Mouse (Mus musculus): ENCODE measurements around the gene Kcnk4. TPM values are rescaled to one million over a fixed set of nuclear protein-coding genes. Genes with fewer than 3 reads are reported as not detected.

Kcnk4 gene
- total and polyA plus RNA-seq, 3 experiments, result 0.15 to 1.8 TPM; not detected in 1

DNA sequence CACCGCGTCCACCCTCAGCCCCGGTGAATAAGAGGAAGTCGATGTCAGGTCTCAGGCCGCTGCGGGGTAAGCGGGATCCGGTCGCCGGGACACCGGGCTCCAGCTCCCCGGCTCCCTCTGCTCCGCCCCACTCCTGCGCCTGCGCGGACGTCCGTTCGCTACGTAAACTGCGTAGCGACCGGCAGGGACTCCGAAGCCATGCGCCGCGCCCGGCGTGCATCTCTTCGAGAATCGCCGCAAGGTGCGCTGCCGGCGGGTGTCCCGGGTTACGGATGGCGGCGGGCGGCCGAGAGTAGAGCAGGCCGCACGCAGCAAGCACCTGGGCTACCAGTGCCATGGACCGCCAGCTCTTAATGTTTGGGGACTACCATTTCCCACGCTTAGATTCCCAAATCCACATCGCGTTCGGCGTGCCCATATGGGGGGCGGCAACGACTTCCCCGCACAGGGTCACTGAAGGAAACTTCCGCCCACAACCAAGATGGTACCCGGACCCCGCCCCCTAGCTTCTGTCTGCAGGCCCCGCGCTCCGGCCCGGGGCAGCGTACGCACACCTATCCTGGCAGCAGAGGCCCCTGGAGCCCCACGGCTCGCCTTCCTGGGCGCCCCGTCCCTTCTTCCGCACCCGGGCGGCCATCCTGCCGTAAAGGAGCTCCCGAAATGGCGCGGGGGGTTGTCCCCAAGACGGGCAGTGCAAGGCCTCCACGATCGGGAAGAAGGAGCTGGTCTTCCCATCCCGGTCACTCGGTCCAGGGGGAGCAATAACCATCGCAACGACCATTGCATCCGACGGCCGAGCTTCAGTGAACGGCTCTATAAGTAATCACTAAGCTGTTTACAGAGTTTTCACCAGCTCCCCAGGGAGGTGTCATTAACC, 7.3 kb upstream of the Kcnk4 start, which contains the start of gene Bad:
Gene Bad, plus strand, starts transcription at position 490 of the 877 bp plus-strand sequence.
- Histone ChIP-seq H3K27me3 (ENCODE audit: control insufficient read depth in 1 of 2, insufficient read depth in 2 of 2, low read length in 2 of 2) (no peaks in the 10 kb centered on the region), H3K27ac (ENCODE audit: control insufficient read depth, low read depth, low read length) (peak within 1 kb of the TSS; percentile 75), H3K4me3 (ENCODE audit: control insufficient read depth in 1 of 2, insufficient read depth in 1 of 2, low read depth in 2 of 2, low read length in 2 of 2) (peak within 1 kb of the TSS; percentile 72 to 78), H3K36me3 (ENCODE audit: control insufficient read depth in 1 of 2, insufficient read depth in 2 of 2, low read length in 2 of 2) (peaks cover 0 to 2% of the 10 kb centered on the region in 2 experiments; a peak in 1 of 4 replicates), H3K4me1 (ENCODE audit: control insufficient read depth in 1 of 2, insufficient read depth in 2 of 2, low read length in 2 of 2) (peaks cover 0 to 10% of the 10 kb centered on the region in 2 experiments; a peak in 2 of 4 replicates), H3K9ac (ENCODE audit: control insufficient read depth, low read depth, low read length, poor library complexity, severe bottlenecking) (peak within 1 kb of the TSS; percentile 92), H3K79me2 (ENCODE audit: control insufficient read depth, insufficient read depth, low read length, poor library complexity) (peaks cover 8% of the 10 kb centered on the region; the same call in 1 of the 2 replicates), H3K9me3 (replicated peaks; ENCODE audit: insufficient read depth, low read length) (no peaks in the 10 kb centered on the region)
- TF ChIP-seq ZMIZ1 (IDR thresholded peaks at IDR 0.05; ENCODE audit: low read depth, low read length) (peak; percentile 20; the same call in 1 of the 2 replicates), ELF1 (IDR thresholded peaks at IDR 0.05; ENCODE audit: low read depth, low read length) (peak; percentile 95), JUND (IDR thresholded peaks at IDR 0.05; ENCODE audit: low read depth, low read length) (no peak), CTCF (IDR thresholded peaks at IDR 0.05 in 2 of 3, conservative IDR thresholded peaks at IDR 0.05 in 1 of 3; ENCODE audit: control insufficient read depth in 1 of 3, insufficient read depth in 1 of 3, low read depth in 2 of 3, low read length in 3 of 3, poor library complexity in 1 of 3, severe bottlenecking in 1 of 3) (no peak), HCFC1 (IDR thresholded peaks at IDR 0.05; ENCODE audit: low read depth, low read length) (peak; percentile 87), NRF1 (IDR thresholded peaks at IDR 0.05; ENCODE audit: insufficient read depth, low read depth, low read length, poor library complexity, severe bottlenecking) (peak; percentile 81), MAZ (IDR thresholded peaks at IDR 0.05; ENCODE audit: low read depth, low read length) (0 out of 2 replicates have a peak, but pooled peaks have one; percentile 47), ZC3H11A (IDR thresholded peaks at IDR 0.05; ENCODE audit: low read depth, low read length) (no peak), SIN3A (IDR thresholded peaks at IDR 0.05; ENCODE audit: low read length) (peak; percentile 83), POLR2A (IDR thresholded peaks at IDR 0.05; ENCODE audit: control insufficient read depth in 1 of 2, insufficient read depth in 1 of 2, low read depth in 1 of 2, low read length in 2 of 2, poor library complexity in 1 of 2) (peak; percentile 47 to 64; a peak in 2 of 4 replicates), MXI1 (IDR thresholded peaks at IDR 0.05; ENCODE audit: low read depth, low read length) (peak; percentile 89), USF1 (IDR thresholded peaks at IDR 0.05; ENCODE audit: low read depth, low read length) (no peak), USF2 (IDR thresholded peaks at IDR 0.05; ENCODE audit: borderline replicate concordance in 1 of 2, insufficient read depth in 1 of 2, low read depth in 1 of 2, low read length in 2 of 2) (no peak), CHD2 (IDR thresholded peaks at IDR 0.05; ENCODE audit: low read length) (no peak)
- peak; percentile 93 for DNase-seq (ENCODE audit: low read depth, low spot score)

DNA sequence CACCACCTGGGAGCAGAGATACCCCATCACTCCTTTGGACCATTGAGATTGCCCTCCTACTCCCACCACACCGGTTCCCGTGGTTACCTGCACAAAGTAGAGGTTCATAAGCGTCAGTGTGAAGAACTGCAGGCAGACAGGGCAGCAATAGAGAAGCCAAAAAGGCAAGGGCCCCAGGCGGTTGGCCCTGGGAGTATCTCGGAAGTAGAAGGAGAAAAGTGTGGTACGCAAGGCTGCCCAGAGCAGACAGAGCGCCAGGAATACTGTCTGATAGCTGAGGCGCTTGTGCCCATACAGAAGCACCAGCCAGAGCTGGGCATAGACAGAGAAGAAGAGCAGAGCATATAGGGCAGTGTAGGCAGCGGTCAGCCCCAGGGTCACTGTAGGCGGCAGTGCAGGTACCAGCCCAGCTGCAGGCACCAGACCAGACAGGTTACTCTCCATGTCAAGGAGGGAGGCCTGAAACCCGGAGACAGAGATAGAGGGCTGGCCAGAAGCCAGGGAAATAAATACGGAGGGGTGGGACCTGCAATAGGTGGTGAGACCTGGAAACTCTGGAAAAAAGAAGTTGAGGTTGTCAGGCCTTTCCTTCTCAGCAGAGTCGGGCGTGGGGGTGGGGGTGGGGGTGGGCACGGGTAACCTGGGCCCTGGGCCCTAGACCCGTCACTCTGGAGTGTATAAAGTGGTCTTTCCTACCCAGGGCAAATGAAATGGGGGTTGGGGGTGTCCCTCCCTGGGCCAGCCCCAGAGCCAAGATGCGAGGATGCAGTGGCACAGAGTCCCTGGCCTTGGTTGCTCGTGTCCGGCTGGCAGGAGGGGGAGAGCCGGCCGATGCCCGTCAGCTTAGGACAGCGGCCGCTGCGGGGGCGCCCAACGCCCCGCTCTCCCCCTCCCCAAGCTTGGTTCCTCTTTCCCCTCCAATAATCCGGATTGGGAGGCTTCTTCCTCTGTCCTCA, 6.4 kb upstream of the Kcnk4 start:
- Histone ChIP-seq H3K4me3 (ENCODE audit: control insufficient read depth in 1 of 2, insufficient read depth in 1 of 2, low read depth in 2 of 2, low read length in 2 of 2) (peak overlapping the region; percentile 9 to 72; a peak in 3 of 4 replicates), H3K79me2 (ENCODE audit: control insufficient read depth, insufficient read depth, low read length, poor library complexity) (peaks cover 8% of the 10 kb centered on the region; the same call in 1 of the 2 replicates), H3K36me3 (ENCODE audit: control insufficient read depth in 1 of 2, insufficient read depth in 2 of 2, low read length in 2 of 2) (peaks cover 0 to 2% of the 10 kb centered on the region in 2 experiments; a peak in 1 of 4 replicates), H3K4me1 (ENCODE audit: control insufficient read depth in 1 of 2, insufficient read depth in 2 of 2, low read length in 2 of 2) (peaks cover 0 to 10% of the 10 kb centered on the region in 2 experiments; a peak in 2 of 4 replicates), H3K27ac (ENCODE audit: control insufficient read depth, low read depth, low read length) (peak overlapping the region; percentile 61), H3K9me3 (replicated peaks; ENCODE audit: insufficient read depth, low read length) (no peaks in the 10 kb centered on the region), H3K9ac (ENCODE audit: control insufficient read depth, low read depth, low read length, poor library complexity, severe bottlenecking) (peak overlapping the region; percentile 92), H3K27me3 (ENCODE audit: control insufficient read depth in 1 of 2, insufficient read depth in 2 of 2, low read length in 2 of 2) (no peaks in the 10 kb centered on the region)
- DNase-seq (ENCODE audit: low read depth, low spot score), result peak; percentile 70
- TF ChIP-seq USF2 (IDR thresholded peaks at IDR 0.05; ENCODE audit: borderline replicate concordance in 1 of 2, insufficient read depth in 1 of 2, low read depth in 1 of 2, low read length in 2 of 2) (no peak), HCFC1 (IDR thresholded peaks at IDR 0.05; ENCODE audit: low read depth, low read length) (peak; percentile 55), SIN3A (IDR thresholded peaks at IDR 0.05; ENCODE audit: low read length) (peak; percentile 63; the same call in 1 of the 2 replicates)

Measured in MEL (cell line).